Mouse (Mus musculus) ZHBTc4 (cell line): ENCODE data around the gene Wdfy1.
A peak's percentile ranks its signal among the peaks of the same experiment; 100 is the strongest.

Experiments used
- DNase-seq: peaks from one replicate; pipeline ENCODE4 v3.0.0-alpha.2; 2011; ENCODE audit warnings: low read depth, low spot score

Gene Wdfy1

GRCm38 (mm10) chr1:79761106-79761916 is 14.6 kb downstream of the Wdfy1 start:
- peak; percentile 87 for DNase-seq

- peak; percentile 42 for DNase-seq
These were observed 15.3 kb downstream of the Wdfy1 start for GRCm38 (mm10) chr1:79760656-79761055.

- DNase-seq = no peak
These were observed 16.4 kb downstream of the Wdfy1 start for GRCm38 (mm10) chr1:79759436-79759972.

- DNase-seq = no peak
These were observed 16.9 kb downstream of the Wdfy1 start for GRCm38 (mm10) chr1:79759006-79759405.

GRCm38 (mm10) chr1:79757597-79757996 is 18.3 kb downstream of the Wdfy1 start:
- DNase-seq = no peak

GRCm38 (mm10) chr1:79757161-79757560 is 18.8 kb downstream of the Wdfy1 start:
- no peak for DNase-seq

- DNase-seq = no peak
These were observed 19.5 kb downstream of the Wdfy1 start for GRCm38 (mm10) chr1:79756417-79756816.

- no peak for DNase-seq
These were observed 20.6 kb downstream of the Wdfy1 start for GRCm38 (mm10) chr1:79755376-79755775.

- DNase-seq = no peak
These were observed 21.0 kb downstream of the Wdfy1 start for GRCm38 (mm10) chr1:79754936-79755335.

- DNase-seq = no peak
These were observed 22.5 kb downstream of the Wdfy1 start for GRCm38 (mm10) chr1:79753456-79753855.

GRCm38 (mm10) chr1:79752714-79753340 is 23.1 kb downstream of the Wdfy1 start:
- DNase-seq = no peak

- DNase-seq = no peak
These were observed 23.8 kb downstream of the Wdfy1 start for GRCm38 (mm10) chr1:79752015-79752695.

- no peak for DNase-seq
These were observed 24.8 kb downstream of the Wdfy1 start for GRCm38 (mm10) chr1:79751186-79751585.

GRCm38 (mm10) chr1:79746056-79746455 is 29.9 kb downstream of the Wdfy1 start:
- DNase-seq = no peak

- DNase-seq = no peak
These were observed 32.6 kb downstream of the Wdfy1 start for GRCm38 (mm10) chr1:79743385-79743784.

- DNase-seq = no peak
These were observed 33.0 kb downstream of the Wdfy1 start for GRCm38 (mm10) chr1:79742949-79743348.

- DNase-seq = no peak
These were observed 34.9 kb downstream of the Wdfy1 start for GRCm38 (mm10) chr1:79741002-79741401.

- DNase-seq = no peak
These were observed 36.2 kb downstream of the Wdfy1 start for GRCm38 (mm10) chr1:79739726-79740125.

- no peak for DNase-seq
These were observed 39.5 kb downstream of the Wdfy1 start for GRCm38 (mm10) chr1:79736408-79736807.

- no peak for DNase-seq
These were observed 41.1 kb downstream of the Wdfy1 start for GRCm38 (mm10) chr1:79734794-79735193.

GRCm38 (mm10) chr1:79714152-79714923 is 61.6 kb downstream of the Wdfy1 start:
- no peak for DNase-seq
